Mouse (Mus musculus) heart, adult 8-10 months (tissue): Measurements from ENCODE around the gene Gpr45. TPM values are rescaled to one million over a fixed set of nuclear protein-coding genes. Genes with fewer than 3 reads are reported as not detected.

Experiments used
- DNase-seq: peaks from one replicate; pipeline ENCODE4 v3.0.0; 2022; ENCODE audit warnings: low spot score
- microRNA-seq: library from miRNA; unstranded; fragments of <30 nt; microRNA quantifications from one replicate; pipeline ENCODE4 v1.2.0, GENCODE M21; 2022
- total RNA-seq, 4 experiments: library from RNA; stranded (reverse); gene quantifications; 2 replicates each; pipeline ENCODE4 v1.2.4; 2022

Gene Gpr45
- total RNA-seq, 4 experiments from 2014 or later, result 0.12 to 0.60 (median 0.20) TPM

GRCm38 (mm10) chr1:43046990-43047389 lies 94.3 kb downstream of the Gpr45 start:
- no peak for DNase-seq

- DNase-seq, result no peak
Observed at GRCm38 (mm10) chr1:43047811-43048210, 95.1 kb downstream of the Gpr45 start.

GRCm38 (mm10) chr1:43051903-43052302 lies 99.2 kb downstream of the Gpr45 start:
- DNase-seq, result no peak

- DNase-seq, result peak; percentile 26
Observed at GRCm38 (mm10) chr1:43065615-43066310, 113.1 kb downstream of the Gpr45 start.

- DNase-seq, result no peak
Observed at GRCm38 (mm10) chr1:43066573-43066972, 113.9 kb downstream of the Gpr45 start.

GRCm38 (mm10) chr1:43067551-43067950 lies 114.9 kb downstream of the Gpr45 start:
- DNase-seq, result no peak

GRCm38 (mm10) chr1:43070726-43071125 lies 118.1 kb downstream of the Gpr45 start:
- DNase-seq, result no peak

- DNase-seq, result no peak
Observed at GRCm38 (mm10) chr1:43072028-43072427, 119.4 kb downstream of the Gpr45 start.

GRCm38 (mm10) chr1:43072561-43072960 lies 119.9 kb downstream of the Gpr45 start:
- no peak for DNase-seq

GRCm38 (mm10) chr1:43074791-43075190 lies 122.1 kb downstream of the Gpr45 start:
- DNase-seq, result no peak

- no peak for DNase-seq
Observed at GRCm38 (mm10) chr1:43078124-43078523, 125.5 kb downstream of the Gpr45 start.

- DNase-seq, result no peak
Observed at GRCm38 (mm10) chr1:43082946-43083345, 130.3 kb downstream of the Gpr45 start.

Small RNAs within 50 kb of the gene (microRNA-seq; reads per million reads assigned to microRNA genes)
- gene Gm24001, result not detected

Other genes starting within 250 kb of the Gpr45 start
- gene Mrps9, start 101.6 kb upstream of the Gpr45 start, total RNA-seq, result 100 to 1,000 TPM in 3 of 4 experiments, 10 to 100 TPM in 1; 98.7 to 111 (median 104) TPM
- 10 to 100 TPM; 12.9 to 14.9 (median 13.8) TPM for gene Tgfbrap1, start 145.8 kb downstream of the Gpr45 start, total RNA-seq
- 10 to 100 TPM; 18.7 to 25.0 (median 21.5) TPM for gene AI597479, start 145.8 kb downstream of the Gpr45 start, total RNA-seq
- 1,000 to 10,000 TPM; 1,741 to 2,078 (median 1,948) TPM for gene Fhl2, start 244.1 kb downstream of the Gpr45 start, total RNA-seq